Mouse (Mus musculus) stomach, embryonic 16.5 days (tissue): ENCODE data around the gene Ehbp1. TPM values are rescaled to one million over a fixed set of nuclear protein-coding genes. Genes with fewer than 3 reads are reported as not detected.

ENCODE experiments used
- ATAC-seq: fragments of 200-750 bp; cut with Nextera tagmentation; 2 replicates; pipeline ENCODE4 v1.8.0; 2017; ENCODE audit warnings: moderate number of reproducible peaks, moderate TSS enrichment; ENCODE audit not compliant: insufficient read depth, low FRiP score
- H3K27ac ChIP-seq: fragments of 300-500 bp; sonication (generic); 2 replicates; pipeline ENCODE4 v1.5.1; 2014; ENCODE audit warnings: low read length
- H3K27me3 ChIP-seq: fragments of 300-500 bp; sonication (generic); 2 replicates; pipeline ENCODE4 v1.6.1; 2014; ENCODE audit warnings: low read length, control low read depth, mixed read lengths; ENCODE audit not compliant: control insufficient read depth, insufficient read depth
- H3K36me3 ChIP-seq: fragments of 300-500 bp; sonication (generic); 2 replicates; pipeline ENCODE4 v1.6.1; 2014; ENCODE audit warnings: low read length; ENCODE audit not compliant: control insufficient read depth, insufficient read depth
- H3K4me1 ChIP-seq: fragments of 300-500 bp; sonication (generic); 2 replicates; pipeline ENCODE4 v1.6.1; 2014; ENCODE audit warnings: low read length, control low read depth, mixed read lengths; ENCODE audit not compliant: control insufficient read depth, insufficient read depth
- H3K4me2 ChIP-seq: fragments of 300-500 bp; sonication (generic); 2 replicates; pipeline ENCODE4 v1.6.1; 2014; ENCODE audit warnings: low read depth, low read length, mixed read lengths
- H3K4me3 ChIP-seq: fragments of 300-500 bp; sonication (generic); replicated peaks from 2 replicates; pipeline ENCODE4 v1.5.1; 2014; ENCODE audit warnings: mild to moderate bottlenecking, low read length
- H3K9ac ChIP-seq: fragments of 300-500 bp; sonication (generic); 2 replicates; pipeline ENCODE4 v1.6.1; 2014; ENCODE audit warnings: low read length
- H3K9me3 ChIP-seq: fragments of 300-500 bp; sonication (generic); replicated peaks from 2 replicates; pipeline ENCODE4 v1.6.1; 2016; ENCODE audit warnings: low read length, control low read depth; ENCODE audit not compliant: control insufficient read depth
- WGBS: fragments of 180-500 bp; shearing (Covaris S2); extraction: QIAGEN DNeasy Blood & Tissue Kit; methylation state at CpG from one replicate; pipeline ENCODE4 v1.1.7; 2014; 5-methylcytosine and 5-hydroxymethylcytosine counted together
- polyA plus RNA-seq: library from polyadenylated mRNA; unstranded; fragments of >200 nt; fragmentation: Nextera tagmentation; extraction: Ambion mirVana; gene quantifications from 2 replicates; pipeline ENCODE4 v1.2.1, GENCODE M21; 2015

The Ehbp1 gene
- polyA plus RNA-seq, 1 experiment from 2014 or later: 12.7 TPM

DNA sequence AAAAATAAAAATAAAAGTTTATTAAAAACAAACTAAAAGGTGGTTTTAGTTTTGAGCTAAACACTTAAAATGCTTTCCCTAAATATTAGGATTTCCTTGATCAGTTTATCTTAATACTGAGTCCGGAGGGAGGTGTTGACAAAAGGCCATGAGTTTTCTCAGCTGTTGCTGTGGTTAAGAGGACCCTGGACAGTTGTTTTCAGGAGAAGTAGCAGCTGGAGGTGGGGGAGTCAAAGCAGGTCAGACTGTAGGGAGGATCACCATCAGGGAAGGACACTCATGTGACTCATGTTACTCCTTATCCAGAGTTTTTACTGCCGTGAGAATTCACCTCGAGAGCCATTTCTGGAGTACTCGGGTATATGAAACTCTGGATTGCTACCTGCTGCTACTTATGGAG is 280.4 kb downstream of the Ehbp1 start:
- Histone ChIP-seq H3K36me3 (0 out of 2 replicates have a peak, but pooled peaks cover 4% of the 10 kb centered on the region), H3K4me2 (no peak overlapping the region), H3K27ac (no peak overlapping the region), H3K4me3 (no peak overlapping the region), H3K9me3 (no peaks in the 10 kb centered on the region), H3K9ac (no peak overlapping the region), H3K4me1 (0 out of 2 replicates have a peak, but pooled peaks cover 3% of the 10 kb centered on the region), H3K27me3 (no peaks in the 10 kb centered on the region)
- no peak for ATAC-seq
- WGBS: 62% methylated on average over 4 of the region's 4 CpGs

DNA sequence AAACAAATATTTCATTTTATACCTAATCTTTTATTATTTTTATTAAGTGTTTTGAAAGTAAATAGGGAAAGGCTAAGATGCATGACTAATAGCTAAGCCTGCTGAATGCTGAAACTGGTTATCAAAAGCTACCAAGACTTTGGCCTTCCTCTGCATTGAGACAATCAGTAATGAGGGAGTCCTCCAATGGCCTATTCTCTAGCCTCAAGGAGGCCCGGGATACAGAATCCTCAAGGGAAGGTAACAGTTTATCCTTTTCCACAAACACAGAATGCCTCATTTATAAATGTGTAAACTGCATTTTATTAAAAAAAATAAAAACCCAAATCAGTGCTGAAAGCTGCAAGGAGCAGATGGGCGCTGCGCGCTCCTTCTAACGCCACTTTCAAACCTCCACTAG is 284.6 kb downstream of the Ehbp1 start:
- Histone ChIP-seq H3K27me3 (no peaks in the 10 kb centered on the region), H3K4me2 (no peak overlapping the region), H3K4me1 (no peaks in the 10 kb centered on the region), H3K4me3 (no peak overlapping the region), H3K36me3 (0 out of 2 replicates have a peak, but pooled peaks cover 4% of the 10 kb centered on the region), H3K9me3 (no peaks in the 10 kb centered on the region), H3K9ac (no peak overlapping the region), H3K27ac (no peak overlapping the region)
- no peak for ATAC-seq
- 92% methylated on average over 5 of the region's 5 CpGs for WGBS

DNA sequence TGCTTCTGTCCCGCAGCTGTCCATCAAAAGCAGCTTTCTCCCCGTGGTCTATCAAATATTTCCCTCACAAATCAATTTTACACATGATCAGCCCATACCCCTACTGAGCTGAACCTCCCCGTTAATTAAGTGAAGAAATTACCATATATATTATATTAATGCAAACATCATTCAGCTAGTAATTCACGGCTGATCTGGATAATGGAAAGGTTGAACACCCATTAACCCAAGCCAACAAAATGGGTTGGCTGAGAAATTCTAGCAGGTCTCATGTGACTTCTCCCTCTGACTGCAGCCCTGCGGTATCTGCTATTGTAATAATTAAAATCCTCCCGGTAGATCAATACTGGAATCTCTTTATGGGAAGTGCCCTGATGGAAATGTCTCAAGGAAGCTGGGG is 286.2 kb downstream of the Ehbp1 start:
- 88% methylated on average over 6 of the region's 6 CpGs for WGBS
- H3K4me1 ChIP-seq: no peaks in the 10 kb centered on the region
- no peak overlapping the region for H3K4me3 ChIP-seq
- H3K9ac ChIP-seq: no peak overlapping the region
- H3K27me3 ChIP-seq: no peaks in the 10 kb centered on the region
- H3K27ac ChIP-seq: no peak overlapping the region
- H3K36me3 ChIP-seq: 0 out of 2 replicates have a peak, but pooled peaks cover 4% of the 10 kb centered on the region
- no peaks in the 10 kb centered on the region for H3K9me3 ChIP-seq
- H3K4me2 ChIP-seq: no peak overlapping the region
- no peak for ATAC-seq

DNA sequence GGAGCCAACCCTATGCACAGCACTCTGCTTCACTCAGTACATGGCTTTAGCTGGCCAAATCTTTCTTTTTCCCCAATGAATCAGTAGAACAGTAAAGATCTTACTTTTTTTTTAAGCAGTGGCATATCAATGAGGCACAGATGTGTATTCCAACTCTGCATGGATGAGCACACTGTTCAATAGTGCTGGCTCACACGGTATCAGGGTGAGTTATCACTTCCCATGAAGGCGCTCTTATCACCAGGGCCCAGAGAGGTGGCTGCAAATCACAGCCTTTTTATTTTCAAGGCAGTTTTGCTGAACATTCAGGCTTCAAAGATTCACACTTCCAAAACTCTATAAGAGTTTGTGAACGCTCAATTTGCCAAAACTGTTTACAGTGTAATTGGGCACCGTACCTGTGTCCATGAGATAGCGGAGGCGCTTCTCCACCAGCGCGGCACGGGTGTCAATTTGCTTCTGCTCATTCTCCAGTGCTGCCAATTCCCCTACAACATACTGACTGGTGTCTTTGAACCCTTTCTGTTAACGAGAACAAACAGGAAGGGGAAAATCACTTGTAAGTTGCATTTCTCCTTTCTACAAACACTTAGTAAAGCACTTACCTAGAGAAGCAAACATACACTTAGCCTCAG is 288.9 kb downstream of the Ehbp1 start:
- H3K4me2 ChIP-seq: no peak overlapping the region
- no peak overlapping the region for H3K4me3 ChIP-seq
- 0 out of 2 replicates have a peak, but pooled peaks cover 4% of the 10 kb centered on the region for H3K36me3 ChIP-seq
- no peaks in the 10 kb centered on the region for H3K9me3 ChIP-seq
- no peak overlapping the region for H3K27ac ChIP-seq
- no peaks in the 10 kb centered on the region for H3K4me1 ChIP-seq
- no peak for ATAC-seq
- H3K9ac ChIP-seq: no peak overlapping the region
- no peaks in the 10 kb centered on the region for H3K27me3 ChIP-seq
- WGBS: 75% methylated on average over 10 of the region's 10 CpGs

DNA sequence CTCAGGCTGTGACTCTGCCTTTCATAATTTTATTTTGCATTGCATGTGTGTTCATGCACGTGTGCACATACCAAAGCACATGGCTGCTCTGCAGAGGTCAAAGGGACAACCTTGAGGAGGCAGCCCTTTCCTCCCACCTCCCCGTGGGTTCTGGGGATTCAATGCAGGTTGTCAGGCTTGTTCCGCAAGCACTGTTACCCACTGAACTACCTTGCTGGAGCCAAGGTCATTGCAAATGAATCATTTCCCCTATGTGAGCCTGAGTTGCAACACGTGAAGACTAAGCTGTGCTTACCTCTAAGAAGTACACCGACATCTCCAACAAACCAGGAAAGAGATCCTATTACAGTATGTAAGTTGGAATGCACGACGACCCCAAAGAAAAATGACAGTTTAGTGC is 291.2 kb downstream of the Ehbp1 start:
- H3K4me1 ChIP-seq: no peaks in the 10 kb centered on the region
- no peak overlapping the region for H3K9ac ChIP-seq
- 0 out of 2 replicates have a peak, but pooled peaks have one; percentile 25 for ATAC-seq
- no peaks in the 10 kb centered on the region for H3K27me3 ChIP-seq
- WGBS: 66% methylated on average over 7 of the region's 7 CpGs
- H3K27ac ChIP-seq: no peak overlapping the region
- no peak overlapping the region for H3K4me2 ChIP-seq
- H3K4me3 ChIP-seq: no peak overlapping the region
- no peaks in the 10 kb centered on the region for H3K9me3 ChIP-seq
- H3K36me3 ChIP-seq: 0 out of 2 replicates have a peak, but pooled peaks cover 4% of the 10 kb centered on the region

DNA sequence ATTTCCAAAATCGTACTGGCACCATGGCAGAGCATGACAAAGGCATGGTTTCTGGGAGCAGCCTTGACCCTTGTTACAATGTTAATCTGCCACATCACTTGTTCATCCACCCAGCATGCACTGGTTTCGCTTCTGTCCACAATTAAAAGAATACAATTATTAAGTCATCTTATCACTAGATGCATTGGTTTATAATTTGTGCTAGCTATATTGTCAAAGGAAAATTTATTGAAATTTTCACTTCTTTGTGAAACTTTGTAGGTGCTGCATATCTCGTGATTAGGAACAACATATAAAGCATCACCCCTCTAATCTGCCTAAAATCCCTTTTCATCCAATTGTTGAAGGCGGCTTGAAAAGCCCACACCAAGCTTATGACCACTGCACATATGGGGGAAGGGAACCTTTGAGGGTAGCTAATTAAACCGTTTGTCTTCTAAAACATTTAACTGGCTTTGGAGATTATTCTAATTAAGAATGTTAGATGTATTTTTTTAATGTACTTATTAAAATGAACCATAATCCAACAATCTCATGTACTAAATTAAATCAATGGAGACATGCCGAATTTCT is 302.2 kb downstream of the Ehbp1 start:
- Histone ChIP-seq H3K4me3 (no peak overlapping the region), H3K4me1 (no peaks in the 10 kb centered on the region), H3K27ac (no peak overlapping the region), H3K9me3 (no peaks in the 10 kb centered on the region), H3K4me2 (no peak overlapping the region), H3K27me3 (no peaks in the 10 kb centered on the region), H3K36me3 (no peaks in the 10 kb centered on the region), H3K9ac (no peak overlapping the region)
- WGBS: 84% methylated on average over 6 of the region's 6 CpGs
- no peak for ATAC-seq

DNA sequence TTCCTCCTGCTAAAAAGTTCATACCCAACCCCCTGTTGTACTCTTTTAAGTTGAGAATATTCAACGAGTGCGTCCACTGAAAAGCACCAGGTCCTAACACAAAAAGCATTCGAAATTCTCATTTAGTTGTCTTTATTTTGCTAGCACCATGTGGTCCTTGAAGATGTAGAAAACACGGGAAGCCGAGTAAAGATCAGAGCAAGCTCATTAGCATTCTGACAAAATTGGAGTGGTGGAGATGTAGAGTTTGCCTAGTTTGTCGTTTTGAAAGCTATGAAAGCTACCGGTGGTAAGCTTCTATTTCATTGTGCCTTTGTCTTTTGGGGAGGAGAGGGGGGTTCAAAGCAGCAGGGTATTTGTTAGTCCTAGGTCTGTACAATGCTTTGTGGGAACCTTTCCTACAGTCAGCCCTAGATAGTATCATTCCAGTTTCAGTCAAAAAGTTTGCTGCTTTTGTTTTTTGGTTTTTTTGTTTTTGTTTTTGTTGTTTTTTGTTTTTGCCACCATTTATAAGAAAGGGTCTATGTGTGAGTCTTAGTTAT is 307.5 kb downstream of the Ehbp1 start:
- Histone ChIP-seq H3K4me2 (no peak overlapping the region), H3K4me1 (no peaks in the 10 kb centered on the region), H3K27me3 (no peaks in the 10 kb centered on the region), H3K4me3 (no peak overlapping the region), H3K36me3 (no peaks in the 10 kb centered on the region), H3K9ac (no peak overlapping the region), H3K27ac (no peak overlapping the region), H3K9me3 (no peaks in the 10 kb centered on the region)
- 60% methylated on average over 7 of the region's 7 CpGs for WGBS
- no peak for ATAC-seq

DNA sequence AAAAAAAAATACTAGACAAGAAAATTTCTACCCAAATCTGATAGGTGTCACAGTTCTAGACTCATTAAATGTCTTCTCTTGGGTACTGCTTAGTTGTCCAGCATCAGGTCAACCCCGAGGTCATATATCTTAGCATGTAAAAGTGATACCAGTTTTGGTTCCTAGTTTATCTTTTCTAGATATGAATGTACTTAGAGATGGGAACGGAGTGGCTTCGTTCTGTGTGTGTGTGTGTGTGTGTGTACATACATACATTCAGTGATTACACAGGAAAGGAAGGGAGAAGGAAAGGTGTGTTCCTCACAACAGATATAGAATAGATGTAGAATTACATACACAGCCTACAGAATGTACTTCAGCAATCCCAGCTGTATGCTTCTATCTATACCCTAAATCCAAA is 308.5 kb downstream of the Ehbp1 start:
- WGBS: 93% methylated on average over 3 of the region's 3 CpGs
- Histone ChIP-seq H3K36me3 (no peaks in the 10 kb centered on the region), H3K4me3 (no peak overlapping the region), H3K4me2 (no peak overlapping the region), H3K9ac (no peak overlapping the region), H3K27ac (no peak overlapping the region), H3K4me1 (no peaks in the 10 kb centered on the region), H3K9me3 (no peaks in the 10 kb centered on the region), H3K27me3 (no peaks in the 10 kb centered on the region)
- no peak for ATAC-seq

DNA sequence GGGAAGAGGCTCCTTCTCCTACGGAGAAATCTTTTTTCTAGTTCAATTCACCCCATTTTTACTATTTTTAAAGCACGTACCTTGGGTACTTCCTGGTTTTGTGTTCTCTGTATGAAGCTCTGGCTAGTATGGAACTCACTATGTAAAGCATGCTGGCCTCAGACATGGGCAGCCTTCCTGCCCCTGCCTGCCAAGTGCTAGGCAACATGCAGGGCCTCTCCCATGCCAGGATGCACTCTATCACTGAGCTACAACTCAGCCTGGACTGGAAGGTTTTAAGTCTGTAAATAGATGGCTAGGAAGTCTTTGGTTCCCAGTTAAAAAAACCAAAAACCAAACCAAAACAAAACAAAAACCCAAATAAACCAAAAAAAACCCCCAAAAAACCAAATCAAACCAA is 321.5 kb downstream of the Ehbp1 start:
- no peak overlapping the region for H3K4me3 ChIP-seq
- 90% methylated on average over 2 of the region's 2 CpGs for WGBS
- no peak for ATAC-seq
- no peak overlapping the region for H3K9ac ChIP-seq
- no peaks in the 10 kb centered on the region for H3K36me3 ChIP-seq
- H3K4me2 ChIP-seq: no peak overlapping the region
- no peak overlapping the region for H3K27ac ChIP-seq
- no peaks in the 10 kb centered on the region for H3K27me3 ChIP-seq
- no peaks in the 10 kb centered on the region for H3K4me1 ChIP-seq
- H3K9me3 ChIP-seq: no peaks in the 10 kb centered on the region
